Mouse (Mus musculus) fat pad, adult 2 months (tissue): ENCODE results near the gene Pomt2.

ENCODE experiments used
- DNase-seq: peaks from one replicate; pipeline ENCODE4 v3.0.0-alpha.2; 2011; ENCODE audit warnings: low read depth, low spot score; ENCODE audit errors: extremely low read depth

Gene Pomt2

GRCm38 (mm10) chr12:87131181-87131580 lies 16.6 kb downstream of the Pomt2 start:
- no peak for DNase-seq

DNA sequence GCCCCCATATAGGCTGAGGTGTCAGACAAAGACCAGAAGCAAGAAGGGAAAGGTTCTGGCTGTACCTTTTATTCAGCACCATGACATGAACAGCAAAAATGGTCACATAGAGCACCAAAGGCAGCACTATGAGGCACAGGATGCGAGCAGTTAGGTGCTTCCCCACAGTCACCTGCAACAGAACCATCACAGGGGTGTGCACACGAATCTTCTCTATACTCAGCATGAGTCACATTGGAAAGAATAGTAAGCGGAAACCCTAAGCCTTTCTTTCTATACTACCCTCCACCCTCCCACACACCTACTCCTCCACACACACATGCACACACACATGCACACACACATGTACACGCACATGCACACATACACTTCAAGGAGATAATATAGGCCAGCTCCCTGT lies 17.5 kb downstream of the Pomt2 start:
- DNase-seq = no peak

- DNase-seq = no peak
Measured at GRCm38 (mm10) chr12:87127256-87127655, 20.5 kb downstream of the Pomt2 start.

DNA sequence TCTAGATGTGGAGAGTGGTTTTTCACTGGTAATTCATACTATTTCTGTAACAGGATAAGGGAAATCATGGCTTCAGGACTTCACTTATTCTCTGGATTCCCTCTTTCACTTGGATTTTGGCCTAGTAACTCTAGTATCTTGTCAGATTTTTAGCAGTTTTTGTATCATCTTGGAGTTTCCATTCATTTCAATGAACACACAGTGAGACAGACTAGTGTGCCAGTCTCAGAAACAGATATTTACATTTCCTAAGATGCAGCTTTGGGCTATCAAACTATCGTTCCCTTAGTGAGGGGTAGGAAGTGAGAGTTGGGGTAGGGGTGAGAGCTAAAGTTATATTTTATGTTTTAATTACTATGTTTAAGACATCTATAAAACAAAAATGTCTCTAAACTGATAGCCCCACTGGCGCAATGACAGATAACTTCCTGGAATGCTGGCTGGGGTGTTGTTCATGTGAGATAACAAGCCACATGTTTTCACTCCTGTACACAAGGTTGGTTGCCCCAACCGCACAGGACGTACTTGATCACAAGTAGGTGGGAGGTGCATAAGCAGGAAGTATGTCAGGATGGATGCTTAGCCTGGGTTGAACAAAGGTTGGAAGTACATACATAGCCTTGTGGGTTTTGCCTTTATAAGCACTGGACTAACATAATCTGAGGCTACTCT lies 25.7 kb downstream of the Pomt2 start:
- no peak for DNase-seq

DNA sequence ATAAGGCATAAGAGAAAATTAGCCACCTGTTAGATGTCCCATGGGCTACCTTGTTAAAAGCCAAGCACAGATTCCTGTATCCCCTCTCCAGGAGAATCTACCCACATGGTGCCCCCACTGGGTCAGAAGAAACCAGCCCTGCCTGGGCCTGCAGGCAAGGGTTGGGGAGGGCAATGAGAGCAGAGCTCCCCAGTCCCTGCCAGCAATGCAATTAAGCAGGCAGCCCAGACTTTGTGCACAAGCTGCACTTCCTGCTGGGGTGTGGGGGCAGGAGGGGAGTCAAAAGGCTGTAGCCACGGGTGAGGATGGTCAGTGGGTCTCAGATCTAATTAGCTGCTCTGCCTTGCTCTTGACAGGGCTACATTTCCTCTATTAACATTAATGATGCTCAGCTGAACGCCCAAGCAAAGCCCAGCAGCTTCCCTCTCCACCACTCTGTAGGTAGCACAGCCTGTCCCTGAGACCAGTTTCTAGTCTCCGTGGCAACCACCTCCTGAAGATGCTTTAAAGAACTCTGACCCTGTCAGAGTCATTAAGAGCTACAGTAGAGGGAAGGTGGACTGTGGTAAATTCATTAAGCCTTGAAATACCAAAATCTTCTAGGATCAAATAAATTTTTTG lies 40.3 kb downstream of the Pomt2 start:
- no peak for DNase-seq

DNA sequence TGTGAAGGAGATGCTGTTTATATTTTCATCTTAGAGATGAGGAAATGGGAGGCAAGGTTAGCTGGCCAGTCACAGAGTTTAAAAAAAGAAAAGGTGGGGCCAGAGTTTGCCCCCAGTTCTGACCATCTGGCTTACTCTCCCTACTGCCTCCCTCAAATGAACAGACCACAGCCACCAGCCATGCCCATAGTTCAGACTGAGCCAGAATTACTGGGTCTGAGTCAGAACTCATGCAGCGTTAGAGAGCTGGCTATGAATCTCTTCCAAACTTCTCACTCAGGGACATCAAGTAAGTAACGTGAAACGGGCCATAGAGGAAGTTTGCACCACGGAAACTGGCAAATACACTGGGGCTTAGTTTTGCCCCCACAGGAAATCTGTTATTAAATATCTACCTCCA lies 43.0 kb downstream of the Pomt2 start:
- DNase-seq = no peak

DNA sequence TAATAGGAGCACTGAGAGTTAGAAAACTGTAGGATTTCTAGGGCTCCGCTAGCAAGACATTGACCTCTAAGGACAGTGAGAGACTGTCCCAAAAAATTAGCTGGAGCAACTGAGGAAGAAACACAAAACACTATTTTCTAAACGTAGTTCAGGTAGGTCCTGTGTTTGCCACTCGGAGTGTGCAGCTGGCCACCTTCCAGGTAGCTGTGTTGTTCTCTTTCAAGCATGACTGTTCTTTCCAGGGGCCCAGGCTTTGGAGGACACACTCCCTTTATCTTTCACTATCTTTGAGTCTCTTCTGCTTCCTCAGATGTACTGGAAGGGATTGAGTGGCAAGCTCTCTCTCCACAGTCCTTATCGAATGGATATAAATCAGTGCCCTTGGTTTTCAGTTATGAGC lies 44.3 kb downstream of the Pomt2 start:
- DNase-seq = no peak

DNA sequence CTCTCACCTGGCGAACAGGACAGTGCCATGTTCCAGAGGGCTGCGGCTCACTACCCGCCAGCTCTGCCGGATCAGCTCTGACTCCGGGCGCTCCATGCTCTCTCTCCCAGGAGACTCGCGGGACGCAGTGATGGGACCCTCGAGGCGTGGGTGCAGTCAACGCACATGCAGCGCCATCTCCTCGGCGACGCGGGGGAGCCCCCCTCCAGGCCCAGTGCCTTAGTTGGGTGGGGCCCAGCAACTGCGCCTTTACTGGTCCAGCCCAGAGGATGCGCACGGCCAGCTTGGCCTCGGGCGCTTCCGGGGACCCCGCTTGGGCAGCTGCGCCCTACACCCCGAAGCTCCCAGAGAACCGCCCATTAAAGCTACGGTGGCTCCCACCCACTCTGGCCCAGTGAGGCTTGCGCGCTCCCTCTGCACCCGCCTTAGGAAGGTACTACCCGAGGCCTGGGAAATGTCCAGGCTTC lies 45.6 kb downstream of the Pomt2 start, which contains the start of gene Ngb:
Gene Ngb (minus strand): TSS at position 375 of the 467 bp plus-strand sequence.
- no peak for DNase-seq

DNA sequence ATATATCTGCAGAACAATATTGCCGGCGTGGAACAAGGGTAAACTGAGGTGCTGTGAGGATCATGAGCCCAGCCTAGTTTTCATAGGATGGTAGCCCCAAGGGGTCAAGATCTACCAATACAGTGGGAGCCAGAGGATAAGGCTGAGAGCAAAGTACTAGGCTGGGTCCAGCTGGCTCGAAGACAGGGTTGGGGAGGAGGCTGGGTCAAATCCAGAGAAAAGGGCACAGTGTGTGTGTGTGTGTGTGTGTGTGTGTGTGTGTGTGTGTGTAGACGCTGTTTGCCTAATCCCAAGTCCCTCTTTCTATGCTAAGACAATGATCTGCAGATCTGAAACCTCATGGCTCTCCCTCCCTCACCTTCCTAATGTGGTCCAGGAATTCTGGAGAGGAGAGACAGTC lies 47.4 kb downstream of the Pomt2 start:
- no peak for DNase-seq

GRCm38 (mm10) chr12:87093671-87094070 lies 54.1 kb downstream of the Pomt2 start:
- no peak for DNase-seq

GRCm38 (mm10) chr12:87093249-87093648 lies 54.5 kb downstream of the Pomt2 start:
- DNase-seq = no peak

GRCm38 (mm10) chr12:87091916-87092315 lies 55.9 kb downstream of the Pomt2 start:
- DNase-seq = no peak

- DNase-seq = no peak
Measured at GRCm38 (mm10) chr12:87089701-87090100, 58.1 kb downstream of the Pomt2 start.

GRCm38 (mm10) chr12:87089255-87089654 lies 58.5 kb downstream of the Pomt2 start:
- no peak for DNase-seq

- DNase-seq = no peak
Measured at GRCm38 (mm10) chr12:87088331-87088730, 59.4 kb downstream of the Pomt2 start.

DNA sequence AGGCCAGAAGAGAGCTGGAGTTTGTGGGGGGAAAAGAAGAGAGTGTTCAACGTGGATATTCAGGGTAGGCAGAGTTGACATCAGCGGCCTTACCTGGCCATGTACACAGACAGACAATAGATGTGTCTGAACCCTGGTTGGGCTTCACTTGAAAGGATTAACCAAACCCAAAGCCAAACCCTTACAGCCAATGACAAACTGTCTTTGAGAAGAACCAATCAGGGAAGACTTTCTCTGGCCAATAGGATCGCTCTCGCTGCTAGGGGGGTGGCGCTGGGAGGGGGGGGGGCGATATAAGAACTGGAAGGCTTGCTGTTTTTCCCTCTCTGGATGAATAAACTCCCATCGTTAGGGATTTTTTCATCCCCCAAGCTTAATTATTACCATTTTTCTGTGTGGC lies 60.5 kb downstream of the Pomt2 start:
- no peak for DNase-seq

- DNase-seq = no peak
Measured at GRCm38 (mm10) chr12:87082797-87083196, 65.0 kb downstream of the Pomt2 start.

GRCm38 (mm10) chr12:87076610-87077009 lies 71.2 kb downstream of the Pomt2 start:
- no peak for DNase-seq

- DNase-seq = no peak
Measured at GRCm38 (mm10) chr12:87070520-87070919, 77.2 kb downstream of the Pomt2 start.

DNA sequence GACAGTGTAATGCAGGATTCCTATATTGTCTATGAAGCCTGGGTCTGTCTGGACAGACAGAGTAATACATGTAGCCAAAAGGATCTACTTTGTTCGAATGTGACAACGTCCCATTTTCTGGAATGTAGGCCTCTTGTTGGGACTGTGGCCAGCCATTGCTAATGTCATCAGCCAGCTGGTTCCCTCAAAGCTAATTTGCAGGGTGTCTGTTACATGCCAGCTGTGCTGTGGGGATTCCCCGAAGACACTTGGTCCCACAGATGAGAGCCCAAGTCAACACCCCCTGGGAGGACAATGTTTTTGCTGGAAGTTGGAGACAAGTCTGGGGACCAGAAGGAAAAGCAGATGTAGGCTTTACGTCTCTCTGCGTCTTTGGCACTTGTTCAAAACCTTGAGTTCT lies 81.3 kb downstream of the Pomt2 start:
- DNase-seq = no peak

DNA sequence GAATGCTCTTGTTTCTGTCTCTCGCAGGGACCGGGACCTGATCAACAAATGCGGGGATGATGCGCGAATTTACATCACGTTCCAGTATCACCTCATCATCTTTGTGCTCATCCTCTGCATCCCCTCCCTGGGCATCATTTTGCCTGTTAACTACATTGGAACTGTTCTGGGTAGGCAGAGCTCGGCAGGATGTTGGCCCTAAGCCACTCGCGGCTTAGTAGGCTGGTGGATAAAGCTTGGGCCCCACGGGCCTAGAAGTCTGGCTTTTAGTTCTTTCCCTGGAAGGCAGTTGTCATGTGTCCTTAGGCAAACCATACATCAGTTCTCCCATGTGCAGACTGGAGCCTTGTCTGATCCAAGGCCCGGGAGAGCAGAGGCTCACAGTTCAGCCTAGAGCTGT lies 82.3 kb downstream of the Pomt2 start:
- DNase-seq = no peak

- DNase-seq = no peak
Measured at GRCm38 (mm10) chr12:87057066-87057465, 90.7 kb downstream of the Pomt2 start.
